Mouse (Mus musculus): ENCODE data around the gene Jdp2.

Gene Jdp2

DNA sequence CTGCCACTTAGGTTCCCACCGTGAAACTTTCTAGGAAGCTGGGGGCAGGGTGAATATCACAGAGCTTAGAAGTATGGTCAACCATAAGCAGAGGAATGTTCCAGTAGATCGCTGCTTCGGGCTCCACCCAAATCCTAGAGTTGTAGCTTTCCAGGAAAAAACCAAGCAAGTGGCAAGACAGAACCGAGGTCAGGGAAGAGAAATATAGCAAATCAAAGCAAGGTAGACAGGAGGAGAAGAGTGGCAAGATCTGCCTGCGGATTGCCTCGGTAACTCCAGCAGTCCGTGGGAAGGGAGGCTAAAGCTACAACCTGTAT lies 88.3 kb downstream of the Jdp2 start:
- DNase-seq, result no peak

DNA sequence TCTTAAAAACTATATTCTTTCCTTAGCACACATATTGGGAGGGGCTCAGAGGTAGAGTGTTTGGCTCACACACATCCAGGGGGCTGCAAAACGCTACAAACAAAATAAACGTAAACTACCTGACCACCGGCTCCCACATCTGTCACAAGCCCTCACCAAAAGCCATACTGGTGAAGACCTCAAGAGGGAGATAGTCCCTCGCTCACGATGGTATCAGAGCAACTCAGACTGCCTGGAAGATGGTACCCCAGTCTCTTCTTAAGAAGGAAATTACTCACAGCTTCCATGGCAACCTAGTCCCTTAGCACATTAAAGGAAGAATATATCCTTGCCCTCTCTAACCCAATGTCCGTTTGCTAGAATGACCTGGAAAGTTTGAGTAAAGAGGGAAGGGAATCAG lies 89.0 kb downstream of the Jdp2 start:
- DNase-seq, result no peak
